Mouse (Mus musculus) liver, adult 2 months (tissue): ENCODE results near the gene Acer3. TPM values are rescaled to one million over a fixed set of nuclear protein-coding genes. Genes with fewer than 3 reads are reported as not detected.

Source experiments
- DNase-seq: peaks from one replicate; pipeline ENCODE4 v3.0.0-alpha.2; 2011; ENCODE audit warnings: low read depth, low spot score; ENCODE audit errors: extremely low read depth
- H3K27ac ChIP-seq: fragments of 200-500 bp; replicated peaks from 2 replicates; pipeline ENCODE4 v1.5.1; 2012; ENCODE audit warnings: low read depth, mild to moderate bottlenecking, control low read depth, inconsistent platforms, low read length; ENCODE audit not compliant: insufficient read depth
- H3K27me3 ChIP-seq: fragments of 200-500 bp; 2 replicates; pipeline ENCODE4 v1.6.1; 2012; ENCODE audit warnings: mild to moderate bottlenecking, moderate library complexity, low read length, inconsistent platforms; ENCODE audit not compliant: control insufficient read depth, insufficient read depth
- H3K36me3 ChIP-seq: fragments of 200-500 bp; 2 replicates; pipeline ENCODE4 v1.6.1; 2012; ENCODE audit warnings: low read length, inconsistent platforms; ENCODE audit not compliant: control insufficient read depth, insufficient read depth
- H3K4me1 ChIP-seq: fragments of 200-500 bp; 2 replicates; pipeline ENCODE4 v1.6.1; 2011; ENCODE audit warnings: low read length; ENCODE audit not compliant: control insufficient read depth, insufficient read depth
- H3K4me3 ChIP-seq: fragments of 200-500 bp; 2 replicates; pipeline ENCODE4 v1.5.1; 2011; ENCODE audit warnings: low read depth, mild to moderate bottlenecking, control low read depth, low read length, moderate library complexity; ENCODE audit not compliant: insufficient read depth
- H3K79me2 ChIP-seq: fragments of 200-500 bp; 2 replicates; pipeline ENCODE4 v1.6.1; 2012; ENCODE audit warnings: inconsistent platforms, mild to moderate bottlenecking, low read length, moderate library complexity; ENCODE audit not compliant: control insufficient read depth, insufficient read depth
- H3K9ac ChIP-seq: fragments of 200-500 bp; 2 replicates; pipeline ENCODE4 v1.6.1; 2012; ENCODE audit warnings: low read depth, mild to moderate bottlenecking, control low read depth, inconsistent platforms, low read length
- CTCF ChIP-seq: fragments of 200-500 bp; IDR thresholded peaks from 2 replicates; pipeline ENCODE4 v1.5.1; 2011; ENCODE audit warnings: low read depth, low read length, control low read depth
- POLR2A ChIP-seq: fragments of 200-500 bp; IDR thresholded peaks from 2 replicates; pipeline ENCODE4 v1.6.1; 2011; ENCODE audit warnings: low read length, control low read depth; ENCODE audit not compliant: insufficient read depth; ENCODE audit errors: extremely low read depth
- WGBS: fragments of 180-500 bp; shearing (Covaris S2); methylation state at CpG from one replicate; pipeline ENCODE4 v1.1.7; 2018; 5-methylcytosine and 5-hydroxymethylcytosine counted together
- polyA plus RNA-seq: library from polyadenylated mRNA; depleted of rRNA; stranded (reverse); fragments of >200 nt; gene quantifications from 2 replicates; pipeline ENCODE4 v1.2.3, GENCODE M21; 2012
- total RNA-seq: library from RNA; depleted of rRNA; stranded (reverse); fragments of >200 nt; gene quantifications from 2 replicates; pipeline ENCODE4 v1.2.3, GENCODE M21; 2014

The Acer3 gene
- total and polyA plus RNA-seq, 2 experiments, result 7.4 to 19.7 TPM

- no peak for DNase-seq
- H3K79me2 ChIP-seq, result no peaks in the 10 kb centered on the region
- 73% methylated on average over 6 of the region's 6 CpGs for WGBS
These were observed 10.7 kb downstream of the Acer3 start for GRCm38 (mm10) chr7:98310266-98310665.

GRCm38 (mm10) chr7:98309219-98310030 is 11.6 kb downstream of the Acer3 start:
- DNase-seq, result peak; percentile 74
- H3K9ac ChIP-seq, result peak overlapping the region; percentile 96
- peak overlapping the region; percentile 96 for H3K4me3 ChIP-seq
- no peaks in the 10 kb centered on the region for H3K79me2 ChIP-seq
- no peaks in the 10 kb centered on the region for H3K36me3 ChIP-seq
- H3K27ac ChIP-seq, result peak overlapping the region; percentile 65
- no peaks in the 10 kb centered on the region for H3K27me3 ChIP-seq
- TF ChIP-seq CTCF (peak; percentile 18; the same call in 1 of the 2 replicates), POLR2A (peak; percentile 100)
- peaks cover 12% of the 10 kb centered on the region for H3K4me1 ChIP-seq
- under 1% methylated on average over 53 of the region's 53 CpGs for WGBS

More at GRCm38 (mm10) chr7:98310266-98310665, 10.7 kb downstream of the Acer3 start:
- no peak overlapping the region for H3K9ac ChIP-seq
- H3K27ac ChIP-seq, result no peak overlapping the region
- H3K4me3 ChIP-seq, result no peak overlapping the region
- TF ChIP-seq CTCF, result no peak
- TF ChIP-seq POLR2A, result no peak
- H3K36me3 ChIP-seq, result no peaks in the 10 kb centered on the region
- peaks cover 10% of the 10 kb centered on the region for H3K4me1 ChIP-seq
- no peaks in the 10 kb centered on the region for H3K27me3 ChIP-seq

GRCm38 (mm10) chr7:98308607-98309218 is 12.3 kb downstream of the Acer3 start:
- TF ChIP-seq POLR2A (no peak), CTCF (no peak)
- peak; percentile 31 for DNase-seq
- no peaks in the 10 kb centered on the region for H3K79me2 ChIP-seq
- no peaks in the 10 kb centered on the region for H3K27me3 ChIP-seq
- H3K4me3 ChIP-seq, result peak overlapping the region; percentile 96
- peaks cover 13% of the 10 kb centered on the region for H3K4me1 ChIP-seq
- H3K36me3 ChIP-seq, result no peaks in the 10 kb centered on the region
- peak overlapping the region; percentile 65 for H3K27ac ChIP-seq
- WGBS, result under 1% methylated on average over 33 of the region's 33 CpGs
- peak overlapping the region; percentile 96 for H3K9ac ChIP-seq

GRCm38 (mm10) chr7:98307921-98308606 is 12.9 kb downstream of the Acer3 start:
- peak; percentile 77 for DNase-seq
- no peaks in the 10 kb centered on the region for H3K79me2 ChIP-seq
- H3K4me1 ChIP-seq, result peaks cover 13% of the 10 kb centered on the region
- H3K36me3 ChIP-seq, result no peaks in the 10 kb centered on the region
- TF ChIP-seq POLR2A, result no peak
- no peak for TF ChIP-seq CTCF
- peak overlapping the region; percentile 96 for H3K4me3 ChIP-seq
- no peaks in the 10 kb centered on the region for H3K27me3 ChIP-seq
- peak overlapping the region; percentile 65 for H3K27ac ChIP-seq
- peak overlapping the region; percentile 96 for H3K9ac ChIP-seq
- 7% methylated on average over 9 of the region's 9 CpGs for WGBS

- 60% methylated on average over 2 of the region's 2 CpGs for WGBS
- Histone ChIP-seq H3K4me1 (peaks cover 13% of the 10 kb centered on the region), H3K4me3 (no peak overlapping the region), H3K27ac (no peak overlapping the region), H3K27me3 (no peaks in the 10 kb centered on the region), H3K79me2 (no peaks in the 10 kb centered on the region), H3K9ac (no peak overlapping the region), H3K36me3 (no peaks in the 10 kb centered on the region)
- TF ChIP-seq POLR2A, result no peak
- TF ChIP-seq CTCF, result no peak
- no peak for DNase-seq
These were observed 13.6 kb downstream of the Acer3 start for GRCm38 (mm10) chr7:98307411-98307810.
